Mouse (Mus musculus) brown adipose tissue, adult 24 weeks (tissue): ENCODE measurements around the gene Cdh10. TPM values are rescaled to one million over a fixed set of nuclear protein-coding genes. Genes with fewer than 3 reads are reported as not detected.

Experiments used
- H3K27ac ChIP-seq: fragments of 200-500 bp; replicated peaks from 2 replicates; pipeline ENCODE4 v1.5.1; 2012; ENCODE audit warnings: low read depth, mild to moderate bottlenecking, low read length
- H3K4me1 ChIP-seq: fragments of 200-500 bp; 2 replicates; pipeline ENCODE4 v1.6.1; 2012; ENCODE audit warnings: low read length, mixed read lengths; ENCODE audit not compliant: control insufficient read depth, insufficient read depth, insufficient read length
- H3K4me3 ChIP-seq: fragments of 200-500 bp; 2 replicates; pipeline ENCODE4 v1.5.1; 2012; ENCODE audit warnings: low read depth, mild to moderate bottlenecking, low read length, moderate library complexity; ENCODE audit not compliant: insufficient read depth
- polyA plus RNA-seq: library from polyadenylated mRNA; stranded (reverse); fragments of >200 nt; gene quantifications from 2 replicates; pipeline ENCODE4 v1.2.4, GENCODE M21; 2012; ENCODE audit not compliant: missing spikeins, insufficient read depth, insufficient read length

The Cdh10 gene
- polyA plus RNA-seq, 1 experiment: not detected

DNA sequence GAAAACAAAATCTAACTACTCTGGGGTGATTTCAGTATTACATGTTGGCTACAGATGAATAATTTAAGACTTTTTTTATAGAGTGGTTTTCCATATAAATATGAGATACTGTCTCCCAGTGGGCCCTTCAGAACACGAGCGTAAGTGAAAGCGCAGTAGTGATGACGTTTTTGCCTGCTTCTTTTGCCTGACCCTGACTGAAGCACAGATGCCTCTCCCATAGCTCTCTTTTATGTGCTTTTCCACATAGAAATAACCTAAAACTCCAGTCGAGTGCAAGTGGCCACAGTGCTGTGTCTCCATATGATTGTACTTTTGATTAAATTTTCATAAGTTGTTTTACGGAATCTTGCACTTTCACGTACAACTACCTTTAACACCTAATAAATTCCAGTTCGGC is 71.6 kb downstream of the Cdh10 start:
- Histone ChIP-seq H3K4me3 (no peak overlapping the region), H3K27ac (no peak overlapping the region), H3K4me1 (no peaks in the 10 kb centered on the region)

DNA sequence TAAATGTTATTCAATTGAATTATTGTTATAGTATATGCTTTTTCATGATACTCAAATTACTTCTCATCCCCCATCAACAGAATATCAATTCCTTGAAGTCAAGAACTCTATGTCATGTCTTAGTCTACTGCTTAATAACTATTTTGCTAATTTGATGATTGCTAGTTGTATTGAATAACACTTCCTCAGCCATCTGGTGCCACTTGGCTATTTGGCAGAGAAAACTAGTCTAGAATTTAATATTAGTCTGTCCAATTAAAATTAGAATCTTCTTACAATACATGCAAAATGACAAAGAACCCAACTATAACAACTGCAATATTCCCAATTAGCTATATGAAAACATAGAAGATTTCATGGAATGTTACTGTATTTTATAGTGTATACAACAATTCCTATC is 82.0 kb downstream of the Cdh10 start:
- Histone ChIP-seq H3K4me3 (no peak overlapping the region), H3K27ac (no peak overlapping the region), H3K4me1 (no peaks in the 10 kb centered on the region)

DNA sequence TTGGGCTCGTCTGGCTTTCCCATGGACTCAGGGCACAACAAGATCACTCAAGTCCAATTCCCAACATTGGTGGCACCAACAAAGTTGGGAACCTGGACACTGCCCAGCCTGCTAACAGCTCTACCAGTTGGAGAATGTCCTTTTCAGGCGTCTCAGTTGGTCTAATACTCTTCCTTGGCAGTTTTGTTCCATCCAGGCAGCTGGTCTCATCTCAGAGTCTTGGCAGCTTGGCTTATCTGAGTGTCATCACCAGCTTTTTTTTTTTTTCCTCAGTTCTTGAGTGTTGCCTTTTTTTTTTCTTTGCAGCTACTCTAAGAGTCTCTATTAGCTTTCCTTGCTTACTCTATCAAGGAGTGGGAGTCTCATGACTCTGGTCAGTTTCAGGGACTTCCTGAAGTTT is 85.4 kb downstream of the Cdh10 start:
- no peaks in the 10 kb centered on the region for H3K4me1 ChIP-seq
- no peak overlapping the region for H3K4me3 ChIP-seq
- no peak overlapping the region for H3K27ac ChIP-seq

DNA sequence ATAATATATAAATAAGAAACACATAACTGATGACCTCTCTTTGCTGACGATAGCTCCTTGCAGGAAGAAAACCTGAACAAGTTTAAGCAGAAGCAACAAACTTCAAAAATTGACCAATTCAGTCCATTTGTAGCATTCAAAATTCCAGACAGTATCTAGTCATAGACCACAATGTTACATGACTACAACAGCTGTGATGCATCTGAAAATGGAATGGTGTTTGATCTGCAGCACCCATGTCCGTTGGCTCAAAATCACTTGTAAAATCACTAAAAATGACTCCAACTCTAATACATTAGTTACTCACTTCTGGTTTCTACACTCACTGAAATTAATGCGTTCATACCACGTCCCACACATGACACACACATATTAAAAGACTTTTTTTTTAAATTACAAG is 91.9 kb downstream of the Cdh10 start:
- H3K4me3 ChIP-seq: no peak overlapping the region
- no peaks in the 10 kb centered on the region for H3K4me1 ChIP-seq
- no peak overlapping the region for H3K27ac ChIP-seq

DNA sequence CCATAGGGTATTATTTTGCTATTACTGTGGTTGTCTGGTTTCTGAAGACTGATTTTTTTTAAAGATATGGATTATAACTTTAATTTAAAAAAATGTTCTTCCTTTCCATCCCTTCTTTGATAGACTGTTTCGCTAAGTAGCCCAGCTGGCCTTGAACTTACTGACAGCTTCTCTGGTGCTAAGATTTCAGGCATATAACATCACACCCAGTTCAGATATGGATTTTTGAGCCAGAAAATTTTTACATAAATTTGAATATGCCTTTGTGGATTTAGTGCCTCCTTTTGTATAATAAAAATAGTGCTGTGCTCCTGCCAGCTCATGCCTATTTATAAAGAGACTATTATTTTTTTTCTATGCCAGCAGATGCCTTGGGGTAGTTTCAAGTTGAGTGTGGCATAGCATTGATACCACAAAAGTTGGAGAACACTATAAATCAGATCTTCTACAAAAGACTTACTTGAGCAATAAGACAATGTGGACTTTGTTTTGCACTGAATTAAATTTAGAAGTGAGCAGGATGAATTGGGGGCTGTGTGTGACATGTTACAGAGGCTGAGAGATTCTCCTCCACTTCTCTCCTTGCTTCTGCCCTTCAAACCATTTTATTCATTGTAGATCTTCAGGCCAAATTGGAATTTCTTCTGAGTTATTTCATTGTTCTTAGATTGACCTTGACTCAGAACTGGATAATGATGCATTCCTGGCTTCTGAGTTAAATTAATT is 106.8 kb downstream of the Cdh10 start:
- no peak overlapping the region for H3K4me3 ChIP-seq
- no peak overlapping the region for H3K27ac ChIP-seq
- no peaks in the 10 kb centered on the region for H3K4me1 ChIP-seq

DNA sequence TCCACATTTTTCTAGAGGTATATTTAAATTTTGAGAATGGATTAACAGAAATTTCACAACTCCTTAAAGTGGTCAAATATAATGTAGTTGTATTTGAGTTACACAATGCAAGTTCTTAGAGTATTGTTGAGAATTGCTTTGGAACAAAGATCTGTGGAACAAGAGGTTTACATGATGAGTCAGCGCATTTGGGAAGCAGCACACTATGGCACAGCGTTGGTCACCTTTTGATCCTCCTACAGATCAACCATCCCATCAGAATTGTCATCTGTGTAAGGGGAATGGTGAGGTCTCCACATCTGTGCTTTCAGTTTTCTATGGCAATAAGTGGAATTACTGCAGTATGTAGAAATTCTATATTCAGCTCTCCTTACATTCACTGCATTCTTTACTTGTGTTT is 108.2 kb downstream of the Cdh10 start:
- H3K4me3 ChIP-seq: no peak overlapping the region
- H3K27ac ChIP-seq: no peak overlapping the region
- no peaks in the 10 kb centered on the region for H3K4me1 ChIP-seq

DNA sequence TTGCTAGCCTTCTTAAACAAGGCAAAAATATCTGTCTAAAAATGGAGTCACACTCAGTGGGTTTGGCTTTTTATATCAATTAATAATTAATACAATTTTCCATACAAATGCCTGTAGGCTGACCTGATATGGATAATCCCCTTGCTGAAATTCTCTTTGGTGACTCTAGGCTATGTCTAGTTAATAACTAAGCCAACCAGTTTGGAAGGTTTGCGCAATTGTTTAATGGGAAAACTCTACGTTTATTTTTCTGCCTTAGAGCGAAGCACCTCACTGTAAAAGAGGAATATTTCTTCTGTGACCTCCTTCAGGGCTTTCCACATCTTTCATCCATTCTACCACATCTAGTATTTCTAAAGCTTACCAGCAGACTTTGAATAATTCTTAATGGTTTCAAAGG is 133.5 kb downstream of the Cdh10 start:
- H3K4me3 ChIP-seq: no peak overlapping the region
- no peak overlapping the region for H3K27ac ChIP-seq
- H3K4me1 ChIP-seq: no peaks in the 10 kb centered on the region

DNA sequence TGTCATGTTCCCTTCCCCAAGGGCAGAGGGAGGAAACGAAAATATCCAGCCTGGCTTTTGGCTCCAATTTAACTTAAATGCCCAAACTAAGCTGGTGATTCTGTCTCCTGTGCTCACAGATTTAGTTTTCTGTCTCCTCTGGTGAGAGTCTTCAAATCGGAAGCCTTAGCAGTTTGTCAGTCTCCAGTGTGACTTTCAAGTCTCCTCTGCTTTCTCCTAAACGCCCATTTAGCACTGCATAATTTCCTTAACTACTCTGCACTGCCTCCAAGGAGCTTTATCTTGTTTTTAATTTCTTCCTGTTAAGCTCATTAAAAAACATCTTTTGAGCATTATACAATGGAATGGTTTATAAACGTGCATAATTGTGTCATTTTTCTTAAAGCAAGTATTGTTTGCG is 156.3 kb downstream of the Cdh10 start:
- H3K4me3 ChIP-seq: no peak overlapping the region
- H3K4me1 ChIP-seq: no peaks in the 10 kb centered on the region
- no peak overlapping the region for H3K27ac ChIP-seq

DNA sequence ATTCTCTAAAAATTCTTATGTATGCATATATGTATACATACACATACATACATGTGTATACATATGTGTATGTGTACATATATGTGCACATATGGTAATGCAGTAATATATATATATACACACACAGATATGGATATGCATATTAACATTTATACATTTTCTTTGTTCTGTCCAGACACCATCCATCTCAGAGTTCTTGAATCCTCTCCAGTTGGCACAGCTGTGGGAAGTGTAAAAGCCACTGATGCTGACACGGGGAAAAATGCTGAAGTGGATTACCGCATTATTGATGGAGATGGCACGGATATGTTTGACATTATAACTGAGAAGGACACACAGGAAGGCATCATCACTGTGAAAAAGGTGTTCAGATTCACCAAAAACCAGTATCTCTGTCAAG is 166.1 kb downstream of the Cdh10 start:
- H3K4me3 ChIP-seq: no peak overlapping the region
- no peaks in the 10 kb centered on the region for H3K4me1 ChIP-seq
- no peak overlapping the region for H3K27ac ChIP-seq

DNA sequence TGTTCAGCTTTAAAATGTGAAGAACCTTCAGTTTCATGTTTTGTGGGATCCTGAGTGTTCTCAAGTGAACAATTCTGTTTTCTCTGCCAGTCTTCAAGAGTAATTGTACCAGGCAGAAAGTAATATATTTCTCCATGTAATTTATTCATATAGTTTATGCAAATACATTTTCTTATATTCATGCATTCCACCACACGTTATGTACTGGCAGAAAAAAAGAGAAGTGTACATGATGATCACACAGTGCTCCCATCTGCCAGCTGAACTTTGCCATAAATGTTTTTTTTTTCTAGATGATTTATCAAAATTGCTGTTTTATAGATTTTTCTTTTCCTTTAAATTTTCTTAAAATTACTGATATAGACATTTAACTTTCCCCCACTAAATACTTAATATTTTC is 168.9 kb downstream of the Cdh10 start:
- no peak overlapping the region for H3K4me3 ChIP-seq
- no peaks in the 10 kb centered on the region for H3K4me1 ChIP-seq
- H3K27ac ChIP-seq: no peak overlapping the region

DNA sequence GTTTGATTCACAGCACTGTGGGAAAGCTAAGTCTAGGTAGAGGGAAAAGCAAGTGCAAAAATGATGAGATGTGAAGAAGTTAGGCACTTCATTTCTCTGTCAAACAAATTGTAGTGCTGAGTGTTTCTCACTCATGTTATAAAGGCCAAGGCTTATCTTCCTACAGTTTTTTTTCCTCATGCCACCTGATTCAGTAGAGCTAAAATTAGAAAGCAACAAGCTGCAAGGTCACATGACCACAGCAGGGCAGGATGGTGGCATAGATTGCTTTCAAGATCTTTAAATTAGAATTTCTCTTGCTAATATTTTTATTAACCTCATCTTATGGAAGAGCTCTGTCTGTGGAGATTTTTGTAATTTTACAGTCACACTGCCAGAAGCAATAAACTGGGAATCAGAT is 174.8 kb downstream of the Cdh10 start:
- H3K4me3 ChIP-seq: no peak overlapping the region
- no peak overlapping the region for H3K27ac ChIP-seq
- no peaks in the 10 kb centered on the region for H3K4me1 ChIP-seq

DNA sequence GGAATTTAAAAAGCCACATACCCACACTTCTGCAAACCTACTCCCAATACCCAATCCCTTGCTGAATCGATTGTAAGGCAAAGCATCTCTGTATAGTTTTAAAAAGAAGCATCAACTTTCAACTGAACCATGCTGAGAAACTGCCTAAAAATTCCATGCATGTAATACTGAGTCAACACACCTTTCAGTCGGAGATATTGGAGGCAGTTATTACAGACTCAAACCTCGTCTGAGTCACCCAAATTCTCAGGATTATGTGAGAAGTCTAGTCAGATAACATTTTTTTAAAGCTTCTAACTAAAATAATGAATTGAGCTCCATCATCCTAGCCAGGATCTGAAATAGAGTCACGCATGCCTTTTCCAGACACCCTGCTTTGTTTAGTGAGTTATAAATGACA is 175.5 kb downstream of the Cdh10 start:
- Histone ChIP-seq H3K27ac (no peak overlapping the region), H3K4me3 (no peak overlapping the region), H3K4me1 (no peaks in the 10 kb centered on the region)

DNA sequence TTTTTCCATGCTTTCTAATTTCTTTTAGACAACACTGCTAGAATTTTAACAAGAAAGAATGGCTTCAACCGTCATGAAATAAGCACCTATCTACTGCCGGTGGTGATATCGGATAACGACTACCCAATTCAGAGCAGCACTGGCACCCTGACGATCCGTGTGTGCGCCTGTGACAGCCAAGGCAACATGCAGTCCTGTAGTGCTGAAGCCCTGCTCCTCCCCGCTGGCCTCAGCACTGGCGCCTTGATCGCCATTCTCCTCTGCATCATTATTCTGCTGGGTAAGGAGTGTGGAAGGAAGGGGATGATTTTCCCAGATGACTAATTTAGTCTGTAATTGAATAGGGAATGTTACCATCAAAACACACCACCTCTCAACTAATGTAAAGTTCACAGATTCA is 192.1 kb downstream of the Cdh10 start:
- no peak overlapping the region for H3K4me3 ChIP-seq
- H3K27ac ChIP-seq: no peak overlapping the region
- no peaks in the 10 kb centered on the region for H3K4me1 ChIP-seq

DNA sequence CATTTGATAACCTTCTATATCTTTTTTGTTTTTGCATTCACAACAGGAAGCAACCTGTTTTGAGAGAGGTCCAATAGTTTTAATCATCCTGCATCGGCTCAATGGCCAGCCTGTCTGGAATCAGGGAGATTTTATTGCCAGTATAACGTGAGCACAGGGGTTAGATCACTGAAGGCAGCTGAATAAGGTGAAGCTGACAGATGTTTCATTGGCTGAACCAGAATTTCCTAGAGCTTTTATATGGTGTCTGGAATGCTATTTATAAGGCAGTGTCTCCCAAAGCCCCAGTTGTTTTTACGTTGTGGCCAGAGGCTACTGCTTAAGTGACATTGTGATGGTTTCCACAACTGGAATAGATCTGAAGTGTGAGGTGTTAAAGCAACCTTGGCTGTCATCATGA is 214.2 kb downstream of the Cdh10 start:
- Histone ChIP-seq H3K4me3 (no peak overlapping the region), H3K4me1 (no peaks in the 10 kb centered on the region), H3K27ac (no peak overlapping the region)

DNA sequence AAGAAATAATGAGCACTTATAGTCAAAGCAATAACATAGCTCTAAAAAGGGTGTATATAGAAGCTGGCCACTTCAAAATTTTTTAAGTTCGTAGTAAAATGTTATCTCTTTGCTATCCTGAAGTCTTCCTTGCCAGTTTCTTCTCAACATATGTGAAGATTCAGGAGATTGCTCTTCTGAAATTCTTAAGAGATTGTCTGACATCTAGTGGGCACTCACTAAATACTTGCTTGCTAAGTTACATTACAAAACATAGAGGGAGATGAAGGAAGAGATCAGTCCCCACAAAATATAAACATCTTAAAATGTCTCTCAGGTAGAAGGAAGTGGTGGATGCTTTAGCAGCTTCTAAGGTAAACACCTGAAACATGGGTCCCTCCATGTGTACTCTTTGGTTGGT is 221.3 kb downstream of the Cdh10 start:
- no peaks in the 10 kb centered on the region for H3K4me1 ChIP-seq
- H3K4me3 ChIP-seq: no peak overlapping the region
- no peak overlapping the region for H3K27ac ChIP-seq
